Mouse (Mus musculus) regulatory T cell (primary cell): ENCODE measurements at regions not wholly inside any gene's neighbourhood (a gene's known extent, or its start where the extent isn't known, plus 50 kb on each side); places are given as distances from the start of the nearest gene placed in this dataset.

Experiments used
- in situ Hi-C: fragments of 300-600 bp; cut with MboI, MseI; formaldehyde crosslinking; loops from one replicate; pipeline ENCODE4 v1.15.1; 2025; ENCODE audit warnings: high pct_unique_total_duplicates

GRCm38 (mm10) chr17:67503125-67503878 is 129.2 kb downstream of the Lrrc30 start:
- in situ Hi-C loops, result no loop called here

DNA sequence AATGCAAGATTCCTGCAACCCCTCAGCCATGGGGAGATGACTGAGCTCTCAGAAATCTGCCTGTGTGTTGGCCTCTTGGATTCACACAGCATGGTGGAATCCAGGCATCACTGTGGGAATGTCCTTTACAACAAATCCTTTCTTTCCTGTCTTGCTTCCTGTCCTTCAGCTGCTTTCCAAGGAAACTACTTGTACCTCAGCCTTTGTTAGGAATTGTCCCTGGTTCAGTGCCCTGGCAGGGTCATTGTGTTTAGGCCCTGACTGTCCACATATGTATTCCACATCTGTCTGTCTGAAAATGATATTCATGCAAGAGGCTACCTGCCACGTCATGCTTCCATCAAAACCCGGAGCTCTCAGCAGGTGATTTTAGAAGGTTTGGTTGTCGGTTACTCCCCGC is 129.9 kb downstream of the Lrrc30 start:
- in situ Hi-C loops, result no loop called here

DNA sequence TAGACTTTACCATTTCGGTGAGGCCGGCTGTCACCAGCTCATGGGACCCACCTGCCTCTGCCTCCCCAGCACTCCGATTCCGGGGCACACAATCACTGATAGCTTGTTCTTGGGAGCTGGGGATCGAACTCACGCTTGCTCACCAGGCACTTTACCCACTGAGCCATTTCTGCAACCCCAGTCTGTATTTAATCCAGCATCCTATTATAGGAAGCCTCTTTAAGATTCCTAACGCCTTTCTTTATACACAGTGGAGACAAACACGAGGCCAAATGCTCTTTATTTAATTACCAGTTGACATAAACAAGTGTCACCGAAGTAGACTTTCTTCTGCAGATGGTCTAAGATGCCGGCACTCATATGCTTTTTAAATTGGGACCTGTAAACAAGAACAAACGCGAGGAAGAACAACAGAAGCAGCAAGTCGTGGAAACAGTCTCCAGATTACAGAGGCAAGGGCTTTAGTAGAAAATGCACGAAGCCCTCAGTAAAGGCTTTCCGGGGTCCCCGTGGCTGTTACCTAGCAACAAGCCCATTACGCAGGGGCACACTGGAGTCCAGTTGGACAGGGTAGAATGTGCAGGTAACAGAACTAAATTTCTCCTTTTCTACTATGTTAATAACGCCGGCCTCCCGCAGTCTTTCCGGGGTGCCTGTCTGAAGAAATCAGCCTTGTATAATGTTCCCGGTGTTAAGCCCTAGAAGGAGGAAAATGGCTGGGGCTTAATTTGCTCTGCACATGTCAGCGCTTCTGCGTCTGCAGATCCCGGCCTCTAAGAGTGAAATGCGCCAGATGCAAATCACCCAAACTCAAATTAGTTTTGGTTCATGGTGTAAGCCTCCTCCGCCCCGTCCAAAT is 132.5 kb downstream of the Lrrc30 start:
- in situ Hi-C loops, result no loop called here

- in situ Hi-C loops, result no loop called here
Observed at GRCm38 (mm10) chr17:67497380-67497779, 135.1 kb downstream of the Lrrc30 start.

GRCm38 (mm10) chr17:67480463-67480862 is 126.2 kb upstream of the Ptprm start:
- in situ Hi-C loops, result no loop called here

GRCm38 (mm10) chr17:67473137-67473536 is 118.9 kb upstream of the Ptprm start:
- in situ Hi-C loops, result no loop called here

DNA sequence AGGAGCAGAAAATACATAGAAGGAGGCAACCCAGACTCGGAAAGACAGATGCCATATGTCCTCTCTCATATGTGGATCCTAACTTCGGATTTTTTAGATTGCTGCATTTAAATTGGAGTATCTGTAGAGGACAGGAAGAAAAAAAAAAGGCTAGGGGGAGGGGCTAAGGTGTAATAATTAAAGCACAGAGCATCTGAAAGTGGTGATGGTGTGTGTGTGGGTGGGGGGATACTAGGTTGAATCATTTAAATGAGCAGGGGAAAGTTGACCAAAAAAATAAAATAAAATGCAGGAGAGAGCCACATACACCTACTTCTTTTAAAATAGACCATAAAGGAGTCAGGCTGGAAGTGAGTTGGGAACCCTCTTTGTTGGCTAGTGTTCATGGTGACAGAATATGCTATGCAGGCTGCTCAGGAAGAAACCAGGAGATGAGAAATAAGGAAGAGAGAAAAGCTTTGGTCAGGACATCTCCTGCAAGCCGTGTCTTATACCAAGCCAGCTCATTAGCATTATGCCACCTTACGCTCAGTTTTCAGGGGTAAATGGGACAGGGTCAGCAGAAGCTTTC is 104.7 kb upstream of the Ptprm start:
- in situ Hi-C loops, result no loop called here

DNA sequence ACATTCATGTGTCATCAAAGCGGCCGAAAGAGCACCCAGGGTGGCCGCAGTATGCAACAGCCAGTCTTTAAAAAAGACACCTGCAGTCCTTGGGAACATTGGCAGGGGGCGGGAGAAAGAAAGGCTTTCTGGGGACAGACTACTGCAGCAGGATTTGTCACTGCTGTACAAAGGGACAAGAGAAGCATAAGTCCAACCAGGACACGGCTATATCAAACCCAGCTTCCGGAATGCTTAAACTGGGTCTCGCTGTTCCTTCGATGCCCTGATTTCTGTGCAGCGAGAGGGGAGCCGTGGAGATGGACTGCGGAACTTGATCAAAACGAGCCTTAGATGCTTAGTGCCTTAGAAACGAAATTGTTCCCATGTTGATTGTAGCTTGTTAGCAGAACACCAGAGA is 97.7 kb upstream of the Ptprm start:
- in situ Hi-C loops, result no loop called here

- in situ Hi-C loops, result no loop called here
Observed at GRCm38 (mm10) chr17:67451081-67451480, 96.8 kb upstream of the Ptprm start.

- in situ Hi-C loops, result no loop called here
Observed at GRCm38 (mm10) chr17:67450021-67450420, 95.8 kb upstream of the Ptprm start.

DNA sequence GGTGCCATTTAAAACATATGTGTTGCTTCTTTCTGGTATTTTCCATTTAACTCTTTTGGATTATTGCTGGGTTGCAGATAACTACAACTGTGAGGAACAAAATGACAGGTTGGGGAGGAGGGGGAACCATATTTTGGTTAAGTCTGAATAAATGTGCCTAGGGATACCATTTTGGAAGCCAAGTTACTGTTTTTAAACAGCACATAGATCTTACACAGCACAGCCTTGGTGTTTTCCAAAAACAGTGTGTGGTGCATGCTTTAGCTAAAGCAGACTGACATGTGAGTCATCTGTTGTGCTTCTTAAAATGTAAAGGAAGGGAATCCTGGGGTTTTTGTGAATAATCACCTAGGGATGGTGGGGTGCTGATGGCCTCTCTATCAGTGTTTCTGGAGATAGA is 91.7 kb upstream of the Ptprm start:
- in situ Hi-C loops, result no loop called here

GRCm38 (mm10) chr17:67440961-67441360 is 86.7 kb upstream of the Ptprm start:
- in situ Hi-C loops, result no loop called here

DNA sequence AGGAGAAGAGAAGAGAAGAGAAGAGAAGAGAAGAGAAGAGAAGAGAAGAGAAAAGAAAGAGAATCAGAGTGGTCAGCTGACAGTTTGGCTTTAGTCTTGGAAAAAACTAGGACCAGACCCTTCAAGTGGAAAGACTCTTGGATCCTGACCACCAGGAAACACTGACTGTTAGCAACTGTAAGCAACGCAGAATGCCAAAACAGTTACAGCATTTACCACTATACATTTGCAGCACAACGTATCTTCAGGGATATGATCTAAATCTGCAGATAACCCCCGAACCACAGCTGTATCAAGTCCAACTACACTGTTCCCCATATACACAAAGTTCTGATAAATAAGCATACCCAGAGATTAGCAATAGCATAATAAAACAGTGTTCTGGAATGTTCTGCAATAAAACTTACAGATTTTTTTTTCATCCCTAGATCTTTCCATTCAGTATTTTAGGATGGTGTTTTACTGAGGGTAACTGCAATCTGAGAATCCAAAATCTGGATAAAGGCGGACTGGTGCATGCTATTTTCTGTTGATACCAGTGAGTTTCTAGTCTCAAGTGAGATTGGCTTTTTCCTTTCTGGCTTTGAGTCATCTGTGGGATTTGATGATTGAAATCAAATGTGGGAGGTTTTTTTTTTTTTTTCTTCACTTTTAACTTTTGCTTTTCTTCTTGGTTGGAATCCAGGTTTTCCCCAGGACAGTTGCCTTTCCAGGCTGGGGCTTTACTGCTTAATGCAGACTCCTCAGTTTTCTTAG is 65.9 kb upstream of the Ptprm start:
- in situ Hi-C loops, result no loop called here

- in situ Hi-C loops, result no loop called here
Observed at GRCm38 (mm10) chr17:67412546-67413250, 58.4 kb upstream of the Ptprm start.

- in situ Hi-C loops, result no loop called here
Observed at GRCm38 (mm10) chr17:67409911-67410310, 55.7 kb upstream of the Ptprm start.

DNA sequence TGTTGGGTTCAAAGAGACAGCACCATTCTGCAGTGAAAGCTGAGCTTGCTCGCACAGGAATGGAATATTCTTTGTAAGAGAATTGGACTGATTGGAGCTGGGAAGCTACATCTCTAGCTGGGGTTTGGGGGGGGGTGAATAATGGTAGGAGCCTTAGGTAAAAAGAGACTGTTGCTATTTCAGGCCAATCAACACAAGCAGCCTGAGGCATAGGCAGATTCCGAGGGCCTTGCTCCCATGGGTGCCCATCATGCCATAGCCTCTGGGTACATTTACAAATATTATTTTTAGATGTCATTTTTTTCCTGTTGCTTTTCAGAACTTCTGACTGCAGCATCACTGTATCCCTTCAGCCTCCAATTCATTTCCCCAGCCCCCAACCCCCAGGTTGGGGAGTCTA is 51.7 kb upstream of the Ptprm start:
- in situ Hi-C loops, result no loop called here
